Mouse (Mus musculus): ENCODE data around the gene Hic2. TPM values are rescaled to one million over a fixed set of nuclear protein-coding genes. Genes with fewer than 3 reads are reported as not detected.

The Hic2 gene
- total RNA-seq, 2 experiments from 2014 or later = 6.1 to 6.2 TPM

DNA sequence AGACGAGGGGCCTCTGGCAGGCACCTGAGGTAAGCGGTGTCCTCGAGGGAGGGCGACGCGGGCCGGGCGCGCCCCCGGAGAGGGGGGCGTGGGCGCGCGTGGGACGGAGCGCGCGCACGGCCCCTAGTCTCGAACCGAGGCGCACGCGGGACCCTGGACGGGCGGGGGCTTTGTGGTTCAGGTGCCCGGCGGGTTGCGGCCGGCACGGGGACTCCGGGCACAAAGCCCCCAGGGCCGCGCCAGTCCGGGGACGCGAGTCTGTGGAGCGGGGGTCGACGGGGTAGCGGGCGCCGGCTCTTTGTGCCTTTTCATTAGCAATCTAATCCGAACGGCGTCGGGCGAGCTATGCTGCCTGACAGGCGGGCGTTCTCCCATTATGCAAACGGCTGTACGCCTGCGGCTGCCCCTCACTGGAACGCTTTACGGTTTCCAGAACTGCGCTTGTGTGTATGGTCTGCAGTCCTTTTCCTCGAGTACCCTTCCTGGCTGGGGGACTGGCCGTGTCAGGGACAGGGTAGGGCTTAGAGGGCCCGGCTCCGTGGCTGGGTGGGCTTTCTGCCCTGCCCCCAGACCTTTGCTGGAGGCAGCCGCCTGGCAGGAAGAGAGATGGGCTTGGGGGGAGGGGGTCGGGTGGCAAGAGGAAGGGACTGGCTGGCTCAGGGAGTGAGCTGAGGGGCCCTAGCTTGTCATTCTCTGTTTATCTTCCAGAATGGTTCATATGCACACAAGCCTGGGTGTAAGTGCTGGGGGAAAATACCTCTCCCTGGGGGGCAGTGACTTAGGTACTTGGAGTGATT, 528 bp downstream of the Hic2 start:
- DNase-seq (ENCODE audit: low spot score in 2 of 2) = peak; percentile 54

DNA sequence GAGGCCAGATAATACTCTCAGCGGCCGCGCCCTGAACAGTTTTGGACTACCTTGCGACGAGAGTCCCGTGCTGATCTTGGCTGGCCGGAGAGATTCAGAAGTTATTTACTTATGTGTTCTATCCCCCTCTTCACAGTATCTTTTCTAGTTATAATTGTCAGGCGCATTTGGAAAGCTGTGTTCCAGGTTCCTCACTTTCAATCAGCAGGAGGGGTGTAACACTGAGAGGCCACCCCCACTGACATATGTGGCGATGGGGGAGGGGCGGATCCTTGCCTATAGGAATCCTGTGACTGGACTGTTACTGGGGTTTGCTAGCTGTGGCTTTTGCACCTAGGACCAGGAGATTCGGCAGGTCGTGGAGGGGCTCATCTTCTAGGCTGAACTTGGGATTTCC, 1.1 kb downstream of the Hic2 start:
- peak; percentile 27 to 44 for DNase-seq (ENCODE audit: low spot score in 2 of 2)

DNA sequence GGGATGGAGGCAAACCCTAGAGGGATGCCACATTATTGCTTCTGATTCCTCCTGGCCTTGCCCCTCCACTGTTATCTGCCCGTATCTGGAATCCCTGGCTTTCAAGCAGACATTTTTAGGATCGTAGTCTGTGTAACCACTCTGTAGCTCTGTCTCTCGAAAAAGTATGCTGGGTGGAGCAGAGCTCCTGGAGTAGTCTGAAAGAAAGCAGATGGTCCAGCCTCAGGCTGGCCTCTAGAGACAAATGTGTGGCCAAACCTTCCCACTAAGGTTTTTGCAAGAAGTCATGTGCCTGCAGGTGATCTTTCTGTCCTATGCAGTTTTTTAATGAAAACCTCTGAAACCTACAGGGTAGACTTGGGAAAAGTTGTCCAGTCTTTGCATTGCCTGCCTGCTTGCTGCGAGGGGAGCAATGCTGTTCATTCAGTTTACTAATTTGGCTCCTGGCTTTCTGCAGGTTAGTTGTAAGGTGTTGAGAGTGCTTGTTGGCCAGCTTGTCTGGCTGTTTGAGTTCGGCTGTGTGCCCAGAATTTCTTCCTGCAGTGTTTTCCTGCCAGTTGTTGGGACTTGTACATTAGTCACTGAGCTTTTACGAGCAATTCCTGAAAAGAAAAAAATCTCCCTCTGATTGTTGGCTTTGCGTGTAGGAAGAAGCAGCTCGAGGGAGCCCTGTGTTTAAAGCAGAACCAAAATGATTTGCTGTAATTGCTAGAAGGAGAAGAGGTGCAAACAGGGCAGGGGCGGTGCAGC, 1.7 kb downstream of the Hic2 start:
- DNase-seq (ENCODE audit: low spot score in 2 of 2) = no peak

DNA sequence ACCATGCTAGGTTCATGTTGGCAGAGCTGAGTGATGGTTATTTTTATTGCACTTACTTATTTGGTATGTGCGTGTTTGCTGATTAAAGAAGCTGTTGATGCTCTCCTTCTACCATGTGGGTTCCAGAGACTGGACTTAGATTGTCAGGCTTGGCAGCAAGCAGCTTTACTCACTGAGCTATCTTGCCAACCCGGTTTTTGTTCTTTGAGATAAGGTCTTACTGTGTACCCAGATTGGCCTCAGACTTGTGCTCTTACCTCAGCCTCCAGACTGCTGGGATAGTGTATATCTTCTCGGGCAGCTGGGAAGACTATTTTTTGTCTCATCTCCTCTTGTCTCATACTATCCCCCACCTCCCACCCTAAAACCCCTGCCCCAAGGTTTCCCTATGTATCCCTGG, 4.3 kb downstream of the Hic2 start:
- no peak for DNase-seq (ENCODE audit: low spot score in 2 of 2)

DNA sequence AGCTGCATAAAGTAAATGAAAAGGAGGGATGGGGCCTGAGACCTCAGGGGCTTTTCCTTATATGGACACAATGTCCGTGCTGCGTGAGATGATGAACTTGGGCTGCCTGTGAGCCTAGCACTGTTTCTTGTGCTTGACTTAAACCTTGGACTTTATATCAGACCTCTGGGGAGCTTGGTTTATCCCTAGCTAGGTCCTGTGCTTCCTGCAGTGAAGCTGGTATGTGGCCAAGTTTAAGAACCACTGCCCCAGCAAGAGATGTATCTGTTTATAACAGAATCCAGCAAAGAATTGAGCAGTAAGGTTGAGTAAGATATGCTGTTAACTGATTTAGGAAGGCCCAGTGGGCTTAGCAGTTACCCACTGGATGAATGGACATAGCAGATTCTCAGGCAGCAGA, 6.0 kb downstream of the Hic2 start:
- no peak for DNase-seq (ENCODE audit: low spot score in 2 of 2)

DNA sequence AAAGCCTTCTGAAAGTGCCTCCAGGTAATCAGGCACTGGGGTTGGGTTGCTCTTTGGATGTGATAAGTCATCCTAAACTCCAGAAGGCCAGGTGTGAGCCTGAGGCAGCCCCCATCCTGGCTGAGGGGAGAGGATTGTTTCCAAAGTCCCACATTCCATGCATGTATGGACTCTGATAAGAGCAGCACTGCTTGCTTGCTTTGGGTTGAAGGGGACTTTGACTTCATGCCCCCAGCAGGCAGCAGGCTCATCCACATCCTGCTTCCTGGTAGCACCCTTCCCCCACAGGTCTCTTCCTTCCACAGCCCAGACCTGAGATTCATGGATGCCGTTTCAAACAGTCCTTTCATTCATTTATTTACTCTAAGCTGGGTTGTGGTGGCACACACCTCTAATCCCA, 10.4 kb downstream of the Hic2 start:
- DNase-seq (ENCODE audit: low spot score in 2 of 2) = no peak

DNA sequence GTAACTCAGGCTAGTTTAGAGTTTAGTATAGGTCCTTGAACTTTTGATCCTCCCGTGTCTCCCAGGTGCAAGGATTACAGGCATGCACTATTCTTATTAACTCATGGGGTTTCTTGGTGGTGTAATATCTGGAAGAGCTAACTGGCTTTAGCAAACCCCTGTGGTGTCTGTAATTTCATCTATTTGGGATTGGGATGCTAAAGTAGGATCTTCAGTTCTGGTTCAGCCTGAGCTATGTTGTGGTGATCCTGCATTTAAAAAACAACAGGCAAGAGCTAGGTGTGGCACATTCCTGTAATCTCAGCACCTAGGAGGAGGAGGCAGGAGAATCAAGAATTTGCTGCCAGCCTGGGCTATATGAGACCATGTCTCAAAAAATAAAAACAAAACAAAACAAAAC, 11.6 kb downstream of the Hic2 start:
- DNase-seq (ENCODE audit: low spot score in 2 of 2) = no peak

DNA sequence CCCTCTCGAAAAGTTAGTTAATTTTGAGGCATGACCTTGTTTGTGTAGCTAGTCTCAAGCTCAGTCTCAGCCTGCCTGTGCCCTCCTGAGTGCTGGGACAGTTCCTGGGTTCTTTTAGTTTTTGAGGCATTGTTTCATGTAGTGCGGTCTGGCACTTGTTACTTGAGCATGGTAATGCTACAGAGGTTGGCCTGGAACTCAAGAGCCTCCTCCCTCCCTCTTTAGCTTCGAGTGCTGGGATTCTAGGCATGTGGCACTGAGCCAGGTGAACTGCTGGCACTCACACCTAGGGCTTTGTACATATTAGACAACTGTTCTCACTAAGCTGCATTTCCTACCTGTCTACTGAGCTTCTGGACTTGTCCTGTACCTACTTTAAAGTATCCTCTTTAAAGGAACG, 14.4 kb downstream of the Hic2 start:
- DNase-seq (ENCODE audit: low spot score in 2 of 2) = no peak

DNA sequence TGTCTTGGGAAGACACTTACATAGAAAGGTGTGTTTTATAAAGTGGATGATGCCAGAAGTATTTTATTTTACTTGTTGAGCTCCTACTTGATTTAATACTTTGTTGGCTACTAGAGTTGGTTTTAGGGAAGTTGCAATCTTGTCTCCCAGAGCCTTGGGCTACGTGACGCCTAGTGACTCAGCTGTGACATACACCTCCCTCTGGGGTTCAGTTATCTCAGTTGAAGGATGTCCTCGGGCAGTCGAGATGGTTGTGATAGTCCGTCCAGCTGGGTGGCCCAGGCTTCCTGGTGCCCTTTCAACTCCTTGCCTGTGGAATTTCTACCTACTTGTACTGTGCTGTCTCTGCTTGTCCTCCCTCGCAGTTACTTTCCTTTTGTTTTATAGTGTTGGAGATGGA, 15.8 kb downstream of the Hic2 start:
- no peak for DNase-seq (ENCODE audit: low spot score in 2 of 2)

DNA sequence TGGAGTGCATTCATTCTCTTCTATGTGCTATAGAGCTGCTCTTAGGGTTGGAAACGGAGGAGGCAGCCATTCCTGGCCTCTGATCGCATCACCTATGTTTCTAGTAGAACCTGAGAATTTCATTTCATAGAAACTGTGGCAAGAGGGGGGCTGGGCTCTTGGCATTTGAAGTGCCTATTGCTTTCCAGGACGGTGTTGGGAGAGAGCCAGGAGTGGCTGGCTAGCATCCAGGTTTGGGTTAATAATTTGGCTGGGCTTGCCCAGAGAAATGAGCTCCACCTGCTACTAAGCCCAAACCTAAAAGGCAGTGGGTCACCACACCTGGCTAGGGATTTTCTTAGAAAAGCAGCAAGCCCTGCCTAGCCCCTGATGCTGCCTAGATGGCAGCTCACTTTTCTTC, 18.2 kb downstream of the Hic2 start:
- DNase-seq (ENCODE audit: low spot score in 2 of 2) = peak; percentile 59 to 61

DNA sequence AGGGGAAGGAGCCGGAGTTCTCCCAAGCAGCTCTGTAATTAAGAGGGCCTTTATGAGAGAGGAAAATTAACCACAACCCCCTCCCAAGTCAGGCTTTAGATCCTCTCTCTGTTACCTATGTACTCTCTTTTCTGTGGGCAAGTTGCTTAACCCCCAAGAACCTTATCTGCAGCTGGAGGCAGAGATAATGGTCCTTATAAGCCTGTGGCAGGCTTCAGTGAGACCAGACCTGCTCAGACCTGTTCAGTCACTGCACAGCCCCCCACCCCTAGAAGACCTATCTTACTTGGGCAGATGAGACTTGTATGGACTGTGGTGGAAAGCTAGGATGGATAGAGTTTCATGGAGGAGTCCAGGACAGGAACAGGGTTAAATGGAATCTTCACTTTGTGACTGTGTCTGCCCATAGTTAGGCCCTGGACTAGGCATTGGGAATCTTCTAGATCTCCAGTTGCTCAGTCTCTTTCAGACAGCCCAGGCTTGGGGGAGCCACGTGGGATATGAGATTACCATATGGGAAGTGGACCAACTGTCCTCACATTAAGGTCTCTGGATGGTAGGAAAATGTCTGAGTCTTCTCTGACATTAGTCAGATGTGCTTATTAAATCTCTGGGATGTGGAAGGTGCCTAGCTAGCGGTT, 18.8 kb downstream of the Hic2 start:
- no peak for DNase-seq (ENCODE audit: low spot score in 2 of 2)

DNA sequence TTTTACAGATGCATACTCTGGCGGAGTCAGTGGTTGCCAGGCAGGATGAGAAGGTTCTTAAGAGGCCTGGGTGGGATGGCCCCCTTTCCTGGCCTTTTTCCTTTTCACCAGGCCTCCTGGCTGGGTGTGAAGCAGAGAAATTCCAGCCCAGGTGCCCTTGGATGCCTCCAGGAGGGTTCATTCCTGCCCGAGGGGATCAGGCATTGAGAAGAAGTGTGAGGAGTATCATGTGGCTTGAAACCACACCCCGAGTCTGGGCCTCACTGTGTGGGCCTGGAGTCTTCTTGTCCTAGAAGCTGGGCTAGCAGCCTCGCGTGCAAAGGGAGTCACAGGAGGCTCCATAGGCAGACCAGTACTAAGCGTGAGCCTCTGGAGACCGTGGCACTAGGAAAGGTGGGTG, 19.5 kb downstream of the Hic2 start:
- no peak for DNase-seq (ENCODE audit: low spot score in 2 of 2)

DNA sequence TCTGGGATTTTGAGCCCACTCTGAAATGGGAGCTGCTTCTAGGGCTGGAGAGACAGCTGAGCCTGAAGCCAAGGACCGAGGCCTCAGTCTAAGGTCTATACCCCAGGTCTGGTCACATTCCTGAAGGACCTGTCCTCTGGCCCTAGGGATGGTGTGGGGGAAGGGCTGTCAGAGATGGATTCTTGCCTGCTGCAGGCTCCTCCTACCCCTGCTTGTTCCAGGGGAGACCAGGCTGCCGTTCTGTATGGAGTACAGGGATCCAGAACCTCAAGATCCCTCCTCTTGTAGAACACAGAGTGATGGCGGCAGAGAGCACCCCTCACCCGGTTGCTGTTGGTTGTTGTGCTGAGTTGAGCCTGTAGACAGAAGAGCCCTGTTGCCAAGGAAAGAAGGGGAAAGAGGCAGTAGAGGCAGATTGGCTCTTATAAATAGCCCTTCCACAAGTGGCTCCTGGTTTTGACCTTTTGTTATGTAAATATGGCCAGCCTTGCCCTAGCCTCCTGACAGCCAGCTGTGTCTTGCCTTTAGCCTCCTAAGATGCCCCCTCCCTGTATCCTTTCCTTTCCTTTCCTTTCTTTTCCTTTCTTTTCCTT, 20.7 kb downstream of the Hic2 start:
- no peak for DNase-seq (ENCODE audit: low spot score in 2 of 2)

DNA sequence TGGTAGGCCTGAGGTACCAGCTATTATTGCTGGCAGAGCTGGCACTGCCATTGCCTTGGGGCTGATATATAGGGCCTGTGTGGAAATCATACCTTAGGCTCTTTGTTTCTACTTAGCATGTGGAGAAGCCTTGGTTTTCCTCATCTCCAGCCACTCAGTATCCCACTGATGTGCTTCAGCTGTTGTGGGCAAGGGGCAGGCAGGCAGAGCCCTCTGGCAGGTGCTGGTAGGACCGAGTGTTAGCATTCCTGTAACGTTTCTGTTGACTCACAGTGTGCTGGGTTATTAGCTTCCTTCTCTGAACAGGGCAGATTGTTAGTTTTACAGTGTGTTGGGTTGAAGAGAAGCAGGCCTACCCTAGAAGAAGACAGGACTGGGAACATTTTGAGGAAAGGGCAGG, 21.9 kb downstream of the Hic2 start:
- no peak for DNase-seq (ENCODE audit: low spot score in 2 of 2)

DNA sequence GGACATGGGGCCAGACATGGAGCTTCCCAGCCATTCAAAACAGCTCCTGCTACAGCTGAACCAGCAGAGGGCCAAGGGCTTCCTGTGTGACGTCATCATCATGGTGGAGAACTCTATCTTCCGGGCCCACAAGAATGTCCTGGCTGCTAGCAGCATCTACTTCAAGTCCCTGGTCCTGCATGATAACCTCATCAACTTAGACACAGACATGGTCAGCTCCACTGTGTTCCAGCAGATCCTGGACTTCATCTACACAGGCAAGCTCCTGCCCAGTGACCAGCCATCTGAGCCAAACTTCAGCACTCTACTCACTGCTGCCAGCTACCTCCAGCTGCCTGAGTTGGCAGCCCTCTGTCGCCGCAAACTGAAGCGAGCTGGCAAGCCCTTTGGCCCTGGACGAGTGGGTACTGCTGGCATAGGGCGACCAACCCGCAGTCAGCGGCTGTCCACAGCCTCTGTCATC, 24.0 kb downstream of the Hic2 start:
- peak; percentile 49 to 61 for DNase-seq (ENCODE audit: low spot score in 2 of 2)

DNA sequence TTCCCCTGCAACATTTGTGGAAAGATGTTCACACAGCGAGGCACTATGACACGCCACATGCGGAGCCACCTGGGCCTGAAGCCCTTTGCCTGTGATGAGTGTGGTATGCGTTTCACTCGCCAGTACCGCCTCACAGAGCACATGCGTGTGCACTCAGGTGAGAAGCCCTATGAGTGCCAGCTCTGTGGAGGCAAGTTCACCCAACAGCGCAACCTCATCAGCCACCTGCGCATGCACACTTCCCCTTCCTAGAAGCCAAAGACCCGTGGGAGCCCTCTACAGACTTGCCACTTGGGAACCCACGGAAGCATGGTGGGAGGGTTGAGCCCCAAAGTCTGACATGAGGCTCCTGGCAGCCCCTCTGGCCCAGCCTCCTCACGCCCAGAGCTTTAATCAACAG, 25.5 kb downstream of the Hic2 start:
- DNase-seq (ENCODE audit: low spot score in 2 of 2) = no peak

DNA sequence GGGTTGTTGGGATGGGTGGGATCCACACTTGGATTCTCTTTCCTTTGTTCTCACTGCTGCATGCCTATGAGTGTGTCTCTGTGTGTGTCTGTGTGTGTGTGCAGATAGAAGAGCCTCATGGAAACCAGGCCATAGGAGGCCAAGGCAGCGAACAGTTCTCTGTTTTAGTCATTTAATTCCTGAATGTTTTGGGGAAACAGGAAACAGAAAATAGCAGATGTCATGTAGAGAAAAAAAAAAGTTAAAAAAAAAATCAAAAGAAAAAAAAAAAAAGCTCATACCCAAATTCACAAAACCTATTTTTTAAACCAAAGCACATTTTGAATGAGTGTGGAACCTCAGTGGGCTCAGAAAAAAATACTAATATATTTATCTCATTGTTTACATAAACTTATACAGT, 28.0 kb downstream of the Hic2 start:
- no peak for DNase-seq (ENCODE audit: low spot score in 2 of 2)

DNA sequence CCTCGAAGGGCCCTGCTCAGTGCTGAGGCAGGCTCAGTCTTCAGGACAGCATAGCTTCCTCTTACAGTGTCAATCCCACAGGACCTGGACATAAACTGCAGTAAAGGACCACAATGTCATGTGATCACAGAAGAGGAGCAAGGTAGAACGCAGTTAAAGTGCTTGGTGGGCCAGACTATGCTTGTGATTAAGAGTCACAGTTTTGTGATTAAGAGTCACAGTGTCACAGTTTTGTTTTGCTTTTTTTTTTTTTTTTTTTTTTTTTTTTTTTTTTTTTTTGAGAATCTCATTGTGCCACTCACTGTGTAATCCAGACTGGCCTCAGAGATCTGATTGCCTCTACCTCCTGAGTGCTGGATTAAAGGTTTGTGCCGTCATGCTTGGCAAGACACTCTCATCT, 32.7 kb downstream of the Hic2 start:
- DNase-seq (ENCODE audit: low spot score in 2 of 2) = no peak

DNA sequence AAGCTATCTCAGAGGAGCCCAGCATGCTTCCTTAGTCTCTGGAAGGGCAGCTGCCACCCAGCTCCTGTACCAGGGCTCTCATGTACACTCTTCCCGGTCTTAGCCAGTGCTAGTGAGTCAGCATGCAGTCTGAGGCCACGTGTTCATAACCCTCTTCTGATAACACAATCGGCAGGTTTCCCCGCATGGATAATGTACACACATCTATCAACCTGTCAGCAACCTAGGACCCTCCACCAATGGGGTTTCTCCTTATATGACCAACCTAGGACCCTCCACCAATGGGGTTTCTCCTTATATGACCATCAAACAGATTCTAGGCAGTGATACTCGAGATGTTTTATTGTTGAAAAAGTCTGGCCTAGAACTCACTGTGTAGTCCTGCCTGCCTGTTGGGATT, 34.6 kb downstream of the Hic2 start:
- no peak for DNase-seq (ENCODE audit: low spot score in 2 of 2)

DNA sequence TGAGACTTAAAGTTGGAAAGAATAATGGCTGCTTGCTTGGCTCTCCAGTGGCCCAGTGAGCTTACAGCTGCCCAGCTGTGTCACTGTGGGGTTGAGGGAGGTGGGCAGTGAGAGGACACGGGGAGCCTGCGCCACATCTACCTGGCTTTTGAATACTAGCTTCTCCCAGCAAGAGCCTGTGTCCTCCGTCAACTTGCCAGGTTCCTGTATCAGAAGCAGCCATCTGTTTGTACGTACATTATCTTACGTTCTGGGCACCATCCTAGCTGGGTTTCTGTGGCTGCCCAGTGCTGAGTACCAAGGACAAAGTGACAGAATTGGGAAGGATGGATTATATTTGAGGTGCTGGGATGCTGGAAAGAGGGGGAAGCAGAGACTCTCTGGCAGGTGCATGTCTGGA, 36.5 kb downstream of the Hic2 start:
- no peak for DNase-seq (ENCODE audit: low spot score in 2 of 2)

DNA sequence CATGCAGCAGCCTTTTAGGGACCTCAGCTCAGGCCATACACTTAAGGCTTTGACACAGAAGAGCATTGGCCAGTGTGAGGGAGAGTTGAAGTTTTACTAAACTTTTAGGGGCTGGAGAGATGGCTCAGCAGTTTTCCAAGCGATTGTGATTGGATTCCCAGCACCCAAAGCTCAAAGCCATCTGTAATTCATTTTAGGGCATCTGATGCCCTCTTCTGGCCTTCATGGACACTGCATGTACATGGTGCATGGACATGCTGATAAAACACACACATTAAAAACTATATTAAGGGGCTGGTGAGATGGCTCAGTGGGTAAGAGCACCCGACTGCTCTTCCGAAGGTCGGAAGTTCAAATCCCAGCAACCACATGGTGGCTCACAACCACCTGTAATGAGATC, 37.8 kb downstream of the Hic2 start:
- peak in 1 of 2 experiments; percentile 50 for DNase-seq (ENCODE audit: low spot score in 2 of 2)

DNA sequence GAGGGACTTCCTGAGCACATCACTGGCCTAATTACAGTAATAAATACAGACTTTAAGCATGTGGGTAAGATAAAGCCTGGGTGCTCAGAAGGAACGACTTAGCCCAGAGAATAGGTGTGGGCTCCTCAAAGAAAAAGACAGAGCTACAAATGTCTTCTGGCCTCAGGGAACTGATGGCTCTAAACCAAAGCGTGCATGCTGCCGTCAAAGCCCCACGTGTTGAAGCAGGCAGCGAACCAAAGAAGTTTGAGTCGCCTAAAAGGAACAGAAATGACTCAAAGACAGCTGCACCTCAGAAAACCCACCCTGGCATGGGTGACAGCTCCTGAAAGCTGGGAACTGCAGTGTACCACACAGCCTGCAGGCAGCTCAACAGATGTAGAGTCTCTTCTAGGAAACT, 38.5 kb downstream of the Hic2 start:
- no peak for DNase-seq (ENCODE audit: low spot score in 2 of 2)

Data from layer of hippocampus, postnatal 10 days (tissue).